In the genomic region with DNA sequence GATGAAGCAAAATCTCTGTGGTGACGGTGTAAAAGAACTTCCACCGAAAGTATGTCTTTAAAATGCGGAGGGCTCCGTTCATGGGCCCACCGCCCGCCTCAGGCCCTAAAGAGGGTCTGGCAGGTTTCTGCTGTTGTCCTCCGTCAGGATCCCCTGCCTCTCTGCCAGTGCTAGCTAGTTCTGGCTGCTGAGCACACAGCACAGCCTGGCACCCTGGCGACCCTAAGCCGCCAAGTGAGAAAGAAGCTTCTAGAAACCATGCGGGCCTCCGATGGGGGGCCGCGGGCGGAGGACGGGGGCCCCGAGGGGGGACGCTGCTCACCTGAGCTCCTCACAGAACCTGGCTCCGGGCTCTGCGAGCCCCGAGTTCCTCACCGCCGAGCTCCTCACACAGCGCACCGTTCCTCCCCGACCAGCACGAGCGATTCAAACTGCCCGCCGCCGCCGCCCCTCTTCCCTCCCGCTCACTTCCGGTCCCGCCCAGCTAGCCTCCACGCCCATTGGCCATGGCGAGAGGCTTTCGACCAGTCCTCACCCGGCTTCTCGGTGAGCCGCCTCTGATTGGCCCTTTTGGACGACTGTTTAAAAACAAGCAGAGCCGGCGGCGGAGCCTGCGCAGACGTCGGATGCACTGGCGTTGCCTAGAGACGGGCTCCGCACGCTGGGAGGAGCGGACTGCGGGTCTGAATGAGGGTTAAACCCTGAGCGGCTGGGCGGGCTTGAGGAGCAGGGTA, we compare ENCODE assay signal across 8 mouse cellular contexts. TPM values are rescaled to one million over a fixed set of nuclear protein-coding genes. Genes with fewer than 3 reads are reported as not detected.
A peak's percentile ranks its signal among the peaks of the same experiment; 100 is the strongest.
DNase-seq lines count a peak whose midpoint lies in the region; ATAC-seq lines count a peak whose summit lies in the region.

A gene (minus strand): TSS at position 433 of the 734 bp plus-strand sequence.

- peak; percentile 100 for ATAC-seq in intestine, embryonic 14.5 days (replicated peaks; ENCODE audit: low FRiP score, low TSS enrichment, low read depth)

- no peaks in the 10 kb centered on the region for H3K9me3 ChIP-seq in intestine, embryonic 14.5 days (ENCODE audit: control insufficient read depth, low read length)

- peak; percentile 93 to 95 for DNase-seq in adrenal gland, adult 18-20 months (ENCODE audit: low spot score in 2 of 2)
- DNase-seq in embryo, embryonic 11 days = peak; percentile 100
- DNase-seq in gastrocnemius, postnatal 25 days = peak; percentile 96
- peak; percentile 96 for DNase-seq in intestine, embryonic 14.5 days (ENCODE audit: low spot score)
- DNase-seq in left cerebral cortex, postnatal 14 days (ENCODE audit: low spot score in 2 of 2) = peak; percentile 98
- DNase-seq in mesoderm, embryonic 11.5 days (ENCODE audit: low read depth, low spot score) = peak; percentile 99
- DNase-seq in right cerebral cortex, postnatal 36 days (ENCODE audit: low spot score in 2 of 2) = peak; percentile 96 to 98
- peak; percentile 98 for DNase-seq in yolk sac, embryonic 10.5 days (ENCODE audit: low spot score)

- peak within 1 kb of the TSS; percentile 88 for H3K4me3 ChIP-seq in intestine, embryonic 14.5 days (ENCODE audit: low read depth, low read length)

- H3K27ac ChIP-seq in intestine, embryonic 14.5 days (ENCODE audit: low read depth) = no peak within 1 kb of the TSS

- H3K27me3 ChIP-seq in intestine, embryonic 14.5 days (replicated peaks; ENCODE audit: control insufficient read depth, insufficient read depth, low read length) = no peaks in the 10 kb centered on the region

- H3K9ac ChIP-seq in intestine, embryonic 14.5 days (ENCODE audit: low read length) = peak within 1 kb of the TSS; percentile 72

- WGBS in intestine, embryonic 14.5 days = under 1% methylated on average over 52 of the region's 55 CpGs

- H3K4me1 ChIP-seq in intestine, embryonic 14.5 days (replicated peaks; ENCODE audit: control insufficient read depth, insufficient read depth, low read length) = peaks cover 29% of the 10 kb centered on the region

- peaks cover 30% of the 10 kb centered on the region for H3K36me3 ChIP-seq in intestine, embryonic 14.5 days (ENCODE audit: control insufficient read depth, insufficient read depth, low read length)

- H3K4me2 ChIP-seq in intestine, embryonic 14.5 days (ENCODE audit: low read length) = peak within 1 kb of the TSS; percentile 78

- intact Hi-C loops in left cerebral cortex, postnatal 14 days (cut with DNase I) = no loop called here

RNA-seq across cellular contexts. Expression of the gene that starts here (rescaled TPM):
- 1 to 10 TPM in 1 of 2 experiments, under 1 TPM in 1; 0.86 to 1.4 TPM for total RNA-seq in adrenal gland, adult 18-20 months (2021)
- total RNA-seq in gastrocnemius, postnatal 25 days (2021) = 1 to 10 TPM; 1.0 to 1.1 TPM
- polyA plus RNA-seq in intestine, embryonic 14.5 days (2014; fragmentation: Nextera tagmentation; extraction: Ambion mirVana) = 70.6 and 80.3 TPM in 2 replicates
- total RNA-seq in left cerebral cortex, postnatal 14 days (2021) = 1 to 10 TPM; 1.4 to 1.6 TPM
